Mouse (Mus musculus) liver, embryonic 14.5 days (tissue): ENCODE measurements around the gene Stx8. TPM values are rescaled to one million over a fixed set of nuclear protein-coding genes. Genes with fewer than 3 reads are reported as not detected.

Experiments
- ATAC-seq: fragments of 200-750 bp; cut with Nextera tagmentation; 2 replicates; pipeline ENCODE4 v1.8.0; 2017; ENCODE audit warnings: moderate number of reproducible peaks, mild to moderate bottlenecking, moderate library complexity; ENCODE audit not compliant: insufficient read depth
- DNase-seq, 3 experiments: peaks; one replicate each; pipeline ENCODE4 v3.0.0-alpha.2; 2012 to 2013; ENCODE audit warnings: low read depth in 3 of 3, low spot score in 3 of 3
- H3K27ac ChIP-seq: fragments of 300-500 bp; sonication (generic); 2 replicates; pipeline ENCODE4 v1.5.1; 2014; ENCODE audit warnings: moderate library complexity, mild to moderate bottlenecking, control low read depth, inconsistent platforms
- H3K27me3 ChIP-seq: fragments of 300-500 bp; sonication (generic); 2 replicates; pipeline ENCODE4 v1.6.1; 2014; ENCODE audit warnings: mild to moderate bottlenecking, low read length, moderate library complexity; ENCODE audit not compliant: control insufficient read depth, insufficient read depth
- H3K36me3 ChIP-seq: fragments of 300-500 bp; sonication (generic); replicated peaks from 2 replicates; pipeline ENCODE4 v1.6.1; 2014; ENCODE audit warnings: low read depth; ENCODE audit not compliant: control insufficient read depth, insufficient read depth
- H3K4me1 ChIP-seq, 2 experiments: fragments of 200-500 bp in 1 of 2; fragments of 300-500 bp in 1 of 2; sonication (generic) in 1 of 2; replicated peaks; 2 replicates each; pipeline ENCODE4 v1.6.1; 2012 to 2014; ENCODE audit warnings: antibody characterized with exemption in 1 of 2, inconsistent platforms in 1 of 2, low read length in 1 of 2; ENCODE audit not compliant: control insufficient read depth in 2 of 2, insufficient read depth in 2 of 2
- H3K4me2 ChIP-seq: fragments of 300-500 bp; sonication (generic); 2 replicates; pipeline ENCODE4 v1.6.1; 2014; ENCODE audit warnings: low read depth, mild to moderate bottlenecking, control low read depth, moderate library complexity
- H3K4me3 ChIP-seq, 2 experiments: fragments of 200-500 bp in 1 of 2; fragments of 300-500 bp in 1 of 2; sonication (generic) in 1 of 2; 2 replicates each; pipeline ENCODE4 v1.5.1; 2012 to 2014; ENCODE audit warnings: low read depth in 2 of 2, low read length in 2 of 2, mild to moderate bottlenecking in 2 of 2, control low read depth in 1 of 2, inconsistent platforms in 1 of 2, moderate library complexity in 1 of 2; ENCODE audit not compliant: insufficient read depth in 1 of 2
- H3K9ac ChIP-seq: fragments of 300-500 bp; sonication (generic); replicated peaks from 2 replicates; pipeline ENCODE4 v1.6.1; 2014; ENCODE audit warnings: mild to moderate bottlenecking, control low read depth, moderate library complexity
- H3K9me3 ChIP-seq: fragments of 300-500 bp; sonication (generic); 2 replicates; pipeline ENCODE4 v1.6.1; 2016; ENCODE audit warnings: low read length, mixed read lengths; ENCODE audit not compliant: control insufficient read depth
- CTCF ChIP-seq: IDR thresholded peaks from 2 replicates; pipeline ENCODE4 v1.5.1; 2016; ENCODE audit warnings: antibody characterized with exemption, low read depth, control low read depth
- EP300 ChIP-seq: IDR thresholded peaks from 2 replicates; pipeline ENCODE4 v1.6.1; 2016; ENCODE audit warnings: antibody characterized with exemption, low read depth
- WGBS: fragments of 180-500 bp; shearing (Covaris S2); extraction: QIAGEN DNeasy Blood & Tissue Kit; methylation state at CpG from one replicate; pipeline ENCODE4 v1.1.7; 2014; ENCODE audit not compliant: insufficient replicate concordance; 5-methylcytosine and 5-hydroxymethylcytosine counted together
- polyA plus RNA-seq, 2 experiments: library from polyadenylated mRNA; depleted of rRNA in 1 of 2; stranded (reverse) in 1 of 2; unstranded in 1 of 2; fragments of >200 nt; fragmentation: Nextera tagmentation in 1 of 2; extraction: Ambion mirVana in 1 of 2; gene quantifications; 2 replicates each; pipeline versions ENCODE4 v1.2.1 to v1.2.3; 2012 to 2014

The Stx8 gene
- polyA plus RNA-seq, 2 experiments = 8.1 to 24.5 TPM

DNA sequence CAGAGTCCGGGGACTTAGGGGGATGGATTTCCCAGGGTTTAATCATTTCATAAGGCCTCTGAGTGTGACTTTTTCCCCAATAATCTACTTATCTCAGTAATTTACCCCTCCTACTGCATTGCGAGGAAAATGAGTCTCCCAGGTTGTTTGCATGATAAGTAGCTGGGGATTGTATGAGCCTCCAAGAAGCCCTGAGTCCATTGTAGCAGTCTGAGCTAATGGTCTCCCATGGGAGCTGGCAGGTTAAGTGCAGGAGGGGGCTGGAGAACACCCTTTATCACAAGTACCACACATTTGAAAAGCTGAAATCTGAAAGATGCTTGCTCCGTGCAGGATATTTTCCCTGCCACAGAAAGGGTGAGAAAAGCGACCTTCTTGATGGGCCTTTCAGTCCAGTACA lies 193.9 kb downstream of the Stx8 start:
- 66% methylated on average over 4 of the region's 4 CpGs for WGBS
- Histone ChIP-seq H3K36me3 (no peaks in the 10 kb centered on the region), H3K27ac (no peak overlapping the region), H3K4me3 (no peak overlapping the region), H3K9ac (no peak overlapping the region), H3K4me1 (no peaks in the 10 kb centered on the region), H3K4me2 (no peak overlapping the region), H3K27me3 (no peaks in the 10 kb centered on the region), H3K9me3 (no peaks in the 10 kb centered on the region)
- TF ChIP-seq CTCF (no peak), EP300 (no peak)
- no peak for ATAC-seq
- no peak for DNase-seq

DNA sequence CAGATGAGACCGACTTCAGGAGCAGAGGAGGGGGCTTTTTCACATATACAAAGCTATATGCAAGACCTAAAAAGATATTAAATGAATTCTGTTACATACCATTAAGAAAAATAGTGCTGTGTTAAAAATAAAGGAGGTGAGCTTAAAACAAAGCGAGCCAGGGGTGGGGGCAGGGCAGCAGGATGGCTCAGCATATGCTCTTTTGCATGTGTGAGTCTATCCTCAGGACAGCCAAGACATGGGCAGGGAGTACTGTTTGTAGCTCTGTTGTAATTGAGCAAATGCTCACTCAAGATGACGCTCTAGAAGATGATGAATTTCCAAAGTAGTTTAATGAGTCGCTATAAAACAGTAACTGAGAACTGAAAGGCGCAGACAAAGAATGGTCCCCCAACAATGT lies 198.4 kb downstream of the Stx8 start:
- Histone ChIP-seq H3K27ac (no peak overlapping the region), H3K27me3 (no peaks in the 10 kb centered on the region), H3K36me3 (no peaks in the 10 kb centered on the region), H3K4me3 (no peak overlapping the region), H3K9ac (no peak overlapping the region), H3K4me1 (no peaks in the 10 kb centered on the region), H3K9me3 (no peaks in the 10 kb centered on the region), H3K4me2 (no peak overlapping the region)
- WGBS = 74% methylated on average over 5 of the region's 5 CpGs
- ATAC-seq = no peak
- no peak for TF ChIP-seq CTCF
- no peak for TF ChIP-seq EP300
- no peak for DNase-seq

DNA sequence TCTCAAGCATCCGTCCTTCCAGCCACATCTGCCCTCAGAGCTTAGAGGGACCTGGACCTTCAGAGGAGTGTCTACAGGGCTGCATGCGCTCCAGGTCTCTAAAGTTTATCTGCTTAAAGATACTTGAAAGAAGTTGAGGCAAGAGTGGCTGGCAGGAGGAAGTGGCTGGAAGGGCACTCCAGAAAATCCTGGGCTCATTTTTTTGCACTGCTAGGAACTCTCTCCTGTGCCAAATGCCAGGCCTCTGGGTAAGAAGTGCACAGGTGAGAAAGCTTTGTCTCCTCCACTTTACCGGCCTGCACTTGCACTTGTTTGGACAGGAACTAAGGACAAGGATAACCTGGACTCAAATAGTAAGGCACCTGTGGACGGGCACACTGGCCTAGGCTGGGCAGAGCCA lies 202.4 kb downstream of the Stx8 start:
- 60% methylated on average over 4 of the region's 4 CpGs for WGBS
- Histone ChIP-seq H3K4me1 (no peaks in the 10 kb centered on the region), H3K36me3 (no peaks in the 10 kb centered on the region), H3K27me3 (no peaks in the 10 kb centered on the region), H3K27ac (no peak overlapping the region), H3K9me3 (no peaks in the 10 kb centered on the region), H3K4me3 (no peak overlapping the region), H3K4me2 (no peak overlapping the region), H3K9ac (no peak overlapping the region)
- DNase-seq = no peak
- no peak for TF ChIP-seq EP300
- TF ChIP-seq CTCF = no peak
- ATAC-seq = no peak

DNA sequence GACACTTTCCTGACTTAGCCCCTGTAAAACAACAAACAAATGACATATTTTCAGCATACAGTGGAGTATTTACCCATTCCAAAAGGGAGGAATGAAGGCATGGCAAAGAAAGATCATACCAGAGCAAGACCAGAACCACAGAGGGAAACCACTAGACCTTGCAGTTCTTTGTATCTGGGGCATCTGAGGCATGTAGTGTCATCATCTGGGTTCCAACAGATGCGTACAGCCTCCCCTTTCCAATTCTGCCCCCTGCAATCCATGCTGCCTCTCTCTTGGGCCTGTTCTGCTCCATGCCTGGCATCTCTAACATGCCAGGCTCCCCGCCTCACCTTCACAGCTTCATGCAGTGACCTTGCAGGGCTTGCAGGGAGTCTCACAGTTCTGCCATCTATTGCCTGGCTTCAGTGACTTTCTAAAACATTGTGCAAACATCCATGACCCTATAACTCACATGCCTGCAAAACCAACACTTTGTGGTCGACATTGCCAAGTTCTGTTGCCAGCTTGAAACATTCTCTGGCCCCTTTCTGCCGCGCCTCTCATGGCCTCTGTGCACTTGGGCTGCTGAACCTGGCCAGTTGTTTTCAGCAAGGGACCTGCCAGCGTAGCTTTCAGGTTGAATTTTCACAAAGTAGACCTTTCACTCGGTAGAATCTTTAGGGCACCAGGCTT lies 206.1 kb downstream of the Stx8 start:
- no peak for DNase-seq
- TF ChIP-seq EP300 (no peak), CTCF (no peak)

DNA sequence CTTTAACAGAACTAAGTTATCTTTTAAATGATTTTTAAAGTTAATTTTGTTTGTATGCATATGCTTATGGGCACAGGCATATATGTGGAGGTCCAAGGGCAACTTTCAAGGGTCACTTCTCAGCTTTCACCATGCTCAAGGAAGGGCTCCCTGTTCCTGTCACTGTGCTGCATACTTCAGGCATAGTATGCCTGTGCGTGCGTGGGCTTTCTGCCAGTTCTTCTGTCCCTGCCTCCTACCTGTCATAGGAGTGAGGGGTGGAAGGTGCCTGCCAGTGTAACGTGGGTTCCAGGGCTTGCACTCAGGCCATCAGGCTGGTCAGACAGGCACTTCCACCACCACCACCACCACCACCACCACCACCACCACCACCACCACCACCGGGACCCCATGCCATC lies 206.7 kb downstream of the Stx8 start:
- Histone ChIP-seq H3K27ac (no peak overlapping the region), H3K9ac (no peak overlapping the region), H3K36me3 (no peaks in the 10 kb centered on the region), H3K4me2 (no peak overlapping the region), H3K9me3 (no peaks in the 10 kb centered on the region), H3K27me3 (no peaks in the 10 kb centered on the region), H3K4me1 (no peaks in the 10 kb centered on the region), H3K4me3 (no peak overlapping the region)
- TF ChIP-seq EP300 (no peak), CTCF (no peak)
- DNase-seq = no peak
- 62% methylated on average over 4 of the region's 4 CpGs for WGBS
- ATAC-seq = no peak

More for the DNA sequence above, 206.1 kb downstream of the Stx8 start:
- Histone ChIP-seq H3K4me1 (no peaks in the 10 kb centered on the region), H3K4me3 (no peak overlapping the region), H3K36me3 (no peaks in the 10 kb centered on the region), H3K27ac (no peak overlapping the region), H3K9me3 (no peaks in the 10 kb centered on the region), H3K27me3 (no peaks in the 10 kb centered on the region), H3K4me2 (no peak overlapping the region), H3K9ac (no peak overlapping the region)
- ATAC-seq = no peak
- WGBS = 57% methylated on average over 7 of the region's 7 CpGs
